Mouse (Mus musculus) B cell, adult (primary cell): ENCODE measurements around the gene Nucb1. TPM values are rescaled to one million over a fixed set of nuclear protein-coding genes. Genes with fewer than 3 reads are reported as not detected.

Experiments
- total RNA-seq: library from RNA; stranded (reverse); gene quantifications from 4 replicates; pipeline ENCODE4 v1.2.4, GENCODE M21; 2023; ENCODE audit not compliant: inconsistent age

Gene Nucb1
- 76.1 to 93.0 TPM (median 84.2 TPM) in 4 replicates for total RNA-seq

GRCm38 (mm10) chr7:45509912-45510787, at the start of gene Nucb1:
Gene Nucb1 (minus strand): TSS chr7:45510406.

DNA sequence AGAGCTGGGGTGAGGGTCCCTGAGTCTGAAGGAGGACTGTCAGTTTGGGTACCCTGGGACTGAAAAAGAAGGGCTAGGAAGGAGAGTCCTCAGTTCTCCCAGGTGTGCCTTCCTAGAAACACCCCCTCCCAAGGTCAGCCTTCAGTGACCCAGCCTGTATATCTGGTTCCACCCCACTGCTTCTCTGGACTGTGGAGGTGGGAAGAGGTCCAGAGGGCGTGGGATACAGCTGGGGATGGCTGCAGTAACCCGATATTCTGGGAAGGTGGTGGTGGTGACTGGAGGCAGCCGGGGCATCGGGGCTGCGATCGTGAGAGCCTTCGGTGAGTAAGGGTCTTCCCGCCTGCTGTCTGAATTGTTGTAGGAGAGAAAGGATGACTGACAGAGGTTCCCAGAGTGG, 44.5 kb upstream of the Nucb1 start, which contains the start of gene Hsd17b14:
TSS of gene Hsd17b14 (plus strand) at position 150 of the 400 bp plus-strand sequence.

DNA sequence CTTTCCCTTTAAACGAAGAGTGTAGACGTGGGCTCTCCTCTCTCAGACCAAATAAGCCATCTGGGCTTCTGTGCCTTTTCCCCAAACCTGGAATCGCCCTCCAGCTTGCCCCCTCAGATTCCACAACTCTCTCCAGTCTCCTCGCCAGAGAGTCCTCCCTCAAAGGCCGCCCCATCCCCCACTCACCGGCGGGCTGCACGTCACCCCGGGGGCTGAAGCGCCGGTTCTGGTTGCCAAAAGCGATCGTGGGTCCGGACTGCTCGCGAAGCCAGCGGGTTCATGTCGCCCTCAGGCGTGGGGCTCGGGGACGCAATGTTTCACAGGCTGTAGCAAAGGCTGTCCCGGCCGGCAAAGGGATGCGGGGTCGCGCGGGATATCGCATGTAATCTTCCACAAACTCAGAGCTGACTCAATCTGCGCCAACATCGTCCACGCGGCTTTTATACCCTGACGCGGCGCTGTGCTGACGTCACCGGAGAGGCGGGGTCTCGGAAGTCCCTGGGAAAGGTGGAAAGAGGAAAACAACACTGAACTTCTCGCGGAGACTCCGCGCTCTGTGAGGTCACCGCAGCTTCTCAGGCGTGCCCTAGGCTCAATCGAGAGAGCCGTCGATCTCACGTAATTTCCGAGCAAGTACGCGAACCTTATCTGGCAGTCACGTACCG, 15.7 kb upstream of the Nucb1 start, which contains the start of the genes Ppp1r15a and Plekha4:
TSS of gene Ppp1r15a (minus strand) at position 460 of the 665 bp plus-strand sequence.
TSS of gene Plekha4 (plus strand) at position 522 of the 665 bp plus-strand sequence.

GRCm38 (mm10) chr7:45488293-45489204, 21.7 kb downstream of the Nucb1 start, which contains the start of gene Dhdh:
Gene Dhdh (minus strand): TSS chr7:45488805.

DNA sequence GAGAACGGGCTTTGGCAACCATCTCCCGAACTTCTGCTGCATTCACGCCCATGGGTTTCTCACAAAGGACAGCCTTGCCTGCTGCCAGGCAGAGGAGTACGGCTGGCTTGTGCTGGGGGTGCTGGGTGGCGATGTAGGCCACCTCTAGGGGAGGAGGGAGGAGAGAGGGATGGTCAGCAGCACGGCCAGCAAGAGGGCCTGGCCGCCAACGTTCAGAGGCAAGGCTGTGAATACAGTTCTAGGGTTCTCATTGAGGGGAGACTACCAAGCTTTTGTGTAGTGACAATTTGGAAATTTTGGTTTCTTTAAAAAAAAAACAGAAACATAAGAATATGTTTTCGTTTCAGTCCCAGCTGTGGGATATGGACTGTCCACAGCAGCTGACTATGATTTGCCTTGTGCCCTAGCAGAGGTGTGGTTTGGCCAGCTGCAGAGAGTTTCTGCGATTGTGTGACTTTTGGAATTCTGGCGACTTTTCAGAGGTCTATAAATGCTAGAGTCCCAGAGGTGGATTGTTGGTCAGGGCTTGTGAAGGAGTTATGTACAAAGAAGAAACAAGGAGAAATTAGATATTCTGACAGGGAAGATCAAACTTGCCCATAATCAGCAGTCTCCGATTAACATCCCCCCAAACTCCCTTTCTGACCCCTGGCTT, 23.3 kb downstream of the Nucb1 start, which contains the start of gene Gm45808:
TSS of gene Gm45808 (minus strand) at position 51 of the 655 bp plus-strand sequence.

GRCm38 (mm10) chr7:45481374-45481927, 28.8 kb downstream of the Nucb1 start, which contains the start of gene Tulp2:
Gene Tulp2 (plus strand): TSS chr7:45481877.

DNA sequence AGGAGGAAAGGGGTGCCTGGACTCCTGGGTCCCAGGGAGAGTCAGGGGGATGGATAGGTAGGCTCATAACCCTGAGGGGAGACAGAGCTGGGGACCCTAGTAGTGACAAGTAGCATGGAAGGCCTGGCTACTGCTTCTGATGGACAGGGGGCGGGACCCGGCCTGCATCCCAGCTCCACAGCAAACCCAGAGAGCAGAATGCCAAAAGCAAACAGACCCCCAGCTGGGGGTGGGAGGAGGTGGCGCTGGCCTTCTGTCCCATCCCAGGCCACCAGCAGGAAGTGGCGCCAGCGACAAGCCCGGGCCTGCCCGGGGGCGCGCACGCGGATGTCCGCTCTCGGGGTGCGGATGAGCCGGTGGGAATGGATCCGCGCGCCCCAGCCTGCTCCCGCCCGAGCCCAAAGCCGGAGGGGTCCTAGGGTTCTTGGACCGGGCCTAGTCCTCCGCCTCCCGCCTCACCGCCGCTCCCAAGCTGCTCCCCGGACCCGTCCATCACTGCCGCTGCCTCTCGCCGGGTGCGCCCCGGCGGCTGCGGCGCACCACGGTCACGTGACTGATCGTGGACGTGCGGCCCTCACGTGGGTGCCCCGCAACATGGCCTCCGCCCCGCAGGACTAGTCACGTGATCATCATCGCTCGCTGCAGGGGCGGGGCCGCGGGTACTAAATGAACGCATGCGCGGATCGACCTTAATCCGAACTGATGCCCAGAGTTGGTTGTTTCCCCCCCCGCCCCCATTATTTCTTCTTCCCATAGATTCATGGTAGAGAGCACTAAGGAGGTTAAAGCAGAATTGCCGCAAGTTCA, 43.7 kb downstream of the Nucb1 start, which contains the start of gene Bax:
TSS of gene Bax (minus strand) at position 616 of the 807 bp plus-strand sequence.

GRCm38 (mm10) chr7:45459564-45460140, 50.6 kb downstream of the Nucb1 start, which contains the start of gene Ftl1:
Gene Ftl1 (minus strand): TSS chr7:45459884.

Other genes starting within 250 kb of the Nucb1 start
- 0.51 to 0.64 TPM (median 0.60 TPM) in 4 replicates for gene Slc6a21, start 232.9 kb downstream of the Nucb1 start, total RNA-seq
- 5.9 to 13.0 TPM (median 9.1 TPM) in 4 replicates for gene Trpm4, start 176.6 kb downstream of the Nucb1 start, total RNA-seq
- not detected in 4 replicates for gene Hrc, start 175.1 kb downstream of the Nucb1 start, total RNA-seq
- gene Ppfia3, start 143.4 kb downstream of the Nucb1 start, total RNA-seq = 0.13 to 0.33 TPM (median 0.23 TPM) in 4 replicates
- gene Lin7b, start 139.8 kb downstream of the Nucb1 start, total RNA-seq = 1.2 TPM in 1 of 4 replicates, not detected in the others
- gene Snrnp70, start 114.7 kb downstream of the Nucb1 start, total RNA-seq = 574 to 602 TPM (median 590 TPM) in 4 replicates
- not detected in 4 replicates for gene Kcna7, start 104.8 kb downstream of the Nucb1 start, total RNA-seq
- gene Ntf5, start 96.7 kb downstream of the Nucb1 start, total RNA-seq = not detected in 4 replicates
- not detected in 4 replicates for gene Lhb, start 89.6 kb downstream of the Nucb1 start, total RNA-seq
- 15.2 to 19.8 TPM (median 17.4 TPM) in 4 replicates for gene Gys1, start 75.6 kb downstream of the Nucb1 start, total RNA-seq
- gene Ruvbl2, start 72.3 kb downstream of the Nucb1 start, total RNA-seq = 38.2 to 60.2 TPM (median 47.5 TPM) in 4 replicates
- 648 to 704 TPM (median 682 TPM) in 4 replicates for gene Ftl1, start 50.5 kb downstream of the Nucb1 start, total RNA-seq
- gene Bax, start 43.5 kb downstream of the Nucb1 start, total RNA-seq = 107 to 138 TPM (median 119 TPM) in 4 replicates
- not detected in 4 replicates for gene Tulp2, start 28.5 kb downstream of the Nucb1 start, total RNA-seq
- 0.77 to 1.8 TPM (median 0.98 TPM) in 4 replicates for gene Gm45808, start 23.6 kb downstream of the Nucb1 start, total RNA-seq
- 2.9 to 3.9 TPM (median 3.5 TPM) in 4 replicates for gene Dhdh, start 21.6 kb downstream of the Nucb1 start, total RNA-seq
- gene Ppp1r15a, start 15.9 kb upstream of the Nucb1 start, total RNA-seq = 1,362 to 1,471 TPM (median 1,417 TPM) in 4 replicates
- gene Plekha4, start 15.9 kb upstream of the Nucb1 start, total RNA-seq = 0.83 to 4.6 TPM (median 2.2 TPM) in 4 replicates
- not detected in 4 replicates for gene Hsd17b14, start 44.5 kb upstream of the Nucb1 start, total RNA-seq
- 27.1 to 39.9 TPM (median 32.9 TPM) in 4 replicates for gene Bcat2, start 59.7 kb upstream of the Nucb1 start, total RNA-seq
- not detected in 4 replicates for gene Fgf21, start 105.1 kb upstream of the Nucb1 start, total RNA-seq
- not detected in 4 replicates for gene Fut1, start 106.9 kb upstream of the Nucb1 start, total RNA-seq
- not detected in 4 replicates for gene Izumo1, start 111.4 kb upstream of the Nucb1 start, total RNA-seq
- gene Rasip1, start 117.1 kb upstream of the Nucb1 start, total RNA-seq = 0.27 to 0.35 TPM in 2 of 4 replicates, not detected in the others
- not detected in 4 replicates for gene Mamstr, start 129.6 kb upstream of the Nucb1 start, total RNA-seq
- not detected in 4 replicates for gene Fut2, start 156.0 kb upstream of the Nucb1 start, total RNA-seq
- gene Ntn5, start 173.6 kb upstream of the Nucb1 start, total RNA-seq = 0.42 TPM in 1 of 4 replicates, not detected in the others
- gene Sec1, start 184.0 kb upstream of the Nucb1 start, total RNA-seq = 0.27 TPM in 1 of 4 replicates, not detected in the others
- not detected in 4 replicates for gene Car11, start 189.4 kb upstream of the Nucb1 start, total RNA-seq
- 17.8 to 20.5 TPM (median 19.0 TPM) in 4 replicates for gene Dbp, start 194.7 kb upstream of the Nucb1 start, total RNA-seq
- gene Rpl18, start 205.1 kb upstream of the Nucb1 start, total RNA-seq = 2,003 to 2,338 TPM (median 2,227 TPM) in 4 replicates
- 30.8 to 37.6 TPM (median 33.8 TPM) in 4 replicates for gene Sphk2, start 207.6 kb upstream of the Nucb1 start, total RNA-seq
- gene Fam83e, start 210.8 kb upstream of the Nucb1 start, total RNA-seq = 0.77 to 1.7 TPM (median 1.3 TPM) in 4 replicates
- not detected in 4 replicates for gene Spaca4, start 215.4 kb upstream of the Nucb1 start, total RNA-seq